Mouse (Mus musculus): ENCODE measurements around the gene Bmpr1a.

DNA sequence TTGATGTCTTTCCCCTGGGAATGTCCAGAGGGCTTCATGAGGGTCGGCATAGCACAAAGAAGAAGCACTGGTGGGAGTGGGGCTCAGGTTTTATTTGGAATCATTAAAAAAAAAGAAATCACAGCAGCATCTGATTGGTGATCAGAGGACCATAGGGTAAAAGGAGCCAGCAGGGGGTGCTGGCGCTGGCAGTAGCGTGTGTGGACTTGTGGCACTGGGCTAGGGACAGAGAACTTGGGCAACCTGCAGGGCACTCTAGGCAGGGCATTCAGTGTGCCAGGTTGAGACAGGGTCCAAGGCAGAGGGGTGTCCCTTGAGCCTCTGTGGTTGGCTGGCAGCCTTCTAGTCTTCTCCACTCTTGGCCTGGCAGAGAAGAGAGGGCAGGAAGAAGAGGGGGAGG, 132.9 kb downstream of the Bmpr1a start:
- TF ChIP-seq GATA1 (IDR thresholded peaks at IDR 0.05; ENCODE audit: borderline replicate concordance, low read length), result no peak
- TF ChIP-seq FLI1 (IDR thresholded peaks at IDR 0.05; ENCODE audit: low read length), result no peak
